Mouse (Mus musculus) natural killer cell, adult 2 months (primary cell): ENCODE results near the gene Fam129b.

Experiments
- DNase-seq, 2 experiments: peaks; one replicate each; pipeline ENCODE4 v3.0.0; 2022; ENCODE audit warnings: low spot score in 2 of 2

Fam129b gene

DNA sequence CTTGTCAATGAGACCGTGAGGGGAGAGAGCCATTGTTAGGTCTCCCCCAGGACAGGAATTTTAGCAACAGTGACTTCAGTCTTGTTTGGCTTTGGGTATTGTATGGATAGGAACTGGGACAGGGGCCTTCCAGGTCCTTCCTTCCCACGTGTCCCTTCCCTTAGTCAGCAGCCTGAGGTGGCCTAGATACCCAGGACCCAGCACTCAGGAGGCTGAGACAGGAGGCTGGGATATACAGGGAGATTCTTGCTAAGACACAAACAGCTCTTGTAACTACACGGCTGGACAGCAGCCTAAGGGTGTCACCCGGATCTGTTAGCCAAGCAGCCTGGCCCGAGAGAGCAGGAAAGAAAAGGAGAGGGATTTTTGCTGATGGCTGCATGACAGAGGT, 16.3 kb upstream of the Fam129b start:
- no peak for DNase-seq

DNA sequence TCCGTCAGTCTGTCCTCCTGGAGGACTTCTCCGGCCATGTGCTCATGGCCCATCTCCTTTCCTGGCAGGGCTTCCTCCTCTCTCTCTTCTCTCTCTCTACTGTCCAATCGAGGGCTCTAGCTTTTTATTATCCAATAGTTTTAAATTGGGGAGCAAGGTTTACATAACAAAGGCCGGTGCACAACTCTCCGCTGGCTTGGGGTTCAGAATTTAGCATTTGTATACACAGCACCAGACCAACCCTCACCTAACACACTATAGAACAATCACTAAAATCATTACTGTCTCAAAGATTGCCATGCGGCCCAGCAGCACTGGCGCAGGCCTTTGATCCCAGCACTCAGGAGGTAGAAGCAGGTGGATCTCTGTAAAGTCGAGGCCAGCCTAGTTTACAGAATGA, 15.1 kb upstream of the Fam129b start:
- no peak for DNase-seq

DNA sequence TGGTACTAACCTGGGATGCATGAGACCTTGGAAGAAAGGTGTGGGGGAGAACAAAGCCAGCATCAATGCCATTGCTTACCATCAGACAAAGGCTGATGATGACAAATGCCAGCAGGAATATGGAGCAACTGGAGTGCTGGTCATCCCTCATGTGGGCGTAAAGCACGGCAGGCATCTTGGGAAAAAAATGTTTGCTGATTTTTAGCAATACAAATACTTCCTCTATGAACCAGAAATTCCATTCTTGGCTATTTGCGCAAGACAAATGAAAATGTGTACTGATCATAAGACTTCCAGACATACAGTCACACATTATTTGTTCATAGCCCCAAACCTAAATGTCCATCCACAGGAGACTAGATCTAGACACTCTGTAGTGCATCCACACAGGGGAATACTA, 12.6 kb upstream of the Fam129b start:
- DNase-seq = no peak

DNA sequence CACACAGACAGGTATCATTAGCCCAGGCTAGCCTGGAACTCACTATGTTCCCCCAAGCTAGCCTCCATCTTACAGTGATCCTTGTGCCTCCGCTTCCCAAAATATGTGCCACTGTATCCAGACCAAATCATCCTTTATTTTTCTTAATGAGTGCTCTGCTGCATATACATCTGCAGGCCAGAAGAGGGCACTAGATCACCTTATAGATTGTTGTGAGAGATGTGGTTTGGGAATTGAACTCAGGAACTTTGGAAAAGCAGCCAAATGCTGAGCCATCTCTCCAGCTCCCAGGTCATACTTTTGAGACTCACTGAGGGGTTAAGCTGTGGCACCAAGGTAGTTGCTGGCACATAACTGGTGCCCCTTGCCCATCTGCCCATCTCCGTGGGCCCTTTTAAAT, 11.2 kb upstream of the Fam129b start:
- DNase-seq = no peak

DNA sequence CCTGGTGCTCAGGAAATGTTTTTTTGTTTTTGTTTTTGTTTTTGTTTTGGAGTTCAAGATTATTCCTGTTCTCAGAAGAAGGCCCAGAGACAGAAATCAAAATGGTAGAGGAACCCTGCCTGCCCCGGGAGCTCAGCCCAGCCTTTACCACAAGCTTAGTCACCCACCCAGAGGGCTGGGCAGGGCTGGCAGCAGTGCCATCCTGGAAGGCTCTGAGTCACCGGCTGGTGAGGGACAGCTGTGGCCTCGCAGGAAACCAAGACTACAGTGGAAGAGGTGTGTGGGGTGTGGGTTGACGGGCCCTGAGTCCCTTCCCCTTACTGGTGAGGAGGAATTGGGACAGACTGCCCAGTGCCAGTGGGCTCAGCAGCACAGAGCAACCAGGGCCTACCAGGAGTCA, 8.6 kb upstream of the Fam129b start:
- DNase-seq = peak; percentile 75 to 86

DNA sequence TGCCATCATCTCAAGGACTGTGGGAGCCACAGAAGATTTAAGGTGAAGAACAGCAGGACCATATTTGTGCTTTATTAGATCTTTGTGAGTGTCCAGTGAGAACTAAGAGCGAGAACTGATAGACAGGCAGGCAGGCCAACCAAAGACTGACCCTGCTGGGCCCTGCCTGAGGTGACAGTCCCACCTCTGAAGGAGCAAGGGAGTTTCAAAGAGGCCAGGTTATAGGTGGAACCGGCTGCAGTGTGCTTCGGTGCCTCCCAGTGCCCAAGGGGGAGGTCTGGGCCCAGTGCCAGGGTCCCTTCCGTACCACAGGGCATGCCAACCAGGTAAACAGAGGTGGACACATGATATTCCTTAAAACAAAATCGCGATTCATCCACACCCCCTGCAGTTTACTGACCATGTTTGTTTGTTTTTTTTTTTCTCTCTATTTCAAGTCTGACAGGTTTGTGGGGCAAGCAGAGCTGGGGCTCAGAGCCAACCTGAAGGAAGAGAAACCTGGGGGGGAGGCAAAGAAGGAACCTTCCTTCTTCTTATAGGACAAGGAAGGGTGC, 6.1 kb upstream of the Fam129b start:
- DNase-seq = no peak

DNA sequence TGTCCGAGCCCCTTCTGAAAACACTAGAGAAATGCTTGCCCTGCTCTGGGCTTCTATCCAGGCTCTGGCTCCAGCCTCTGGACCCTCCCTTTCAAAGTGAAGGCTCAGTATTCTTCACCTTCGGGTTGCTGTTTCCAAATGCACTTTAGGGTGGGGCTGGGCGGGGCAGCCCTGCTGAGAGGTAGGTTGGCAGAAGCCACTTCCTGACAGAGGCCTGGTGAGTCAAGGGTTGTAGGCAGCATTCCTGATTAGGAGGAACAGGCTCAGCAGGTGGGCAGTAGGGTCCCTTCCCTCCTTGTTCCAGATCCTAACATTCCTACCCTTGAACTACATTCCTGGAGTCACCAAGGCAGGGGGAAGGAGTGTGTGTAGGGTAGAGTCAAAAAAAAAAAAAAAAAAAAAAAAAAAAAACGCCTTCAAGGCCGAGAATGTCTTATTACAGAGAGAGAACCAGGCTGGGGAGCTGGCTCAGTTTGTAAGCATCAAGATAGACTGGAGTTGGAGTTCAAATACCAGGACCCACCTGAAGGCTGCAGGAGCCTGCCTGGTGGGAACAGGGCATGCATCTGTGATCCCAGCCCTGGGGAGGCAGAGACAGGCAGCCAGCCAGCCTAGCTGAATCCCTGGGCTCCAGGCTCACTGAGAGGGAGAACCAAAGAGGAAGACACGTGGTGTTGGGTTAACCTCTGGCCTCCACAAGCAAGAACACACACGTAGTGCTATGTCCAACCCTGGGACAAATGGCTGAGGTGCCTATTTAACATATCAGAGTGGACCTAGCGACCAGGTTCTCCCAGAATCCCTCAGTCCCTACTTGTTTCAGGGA, 5.4 kb upstream of the Fam129b start:
- no peak for DNase-seq

DNA sequence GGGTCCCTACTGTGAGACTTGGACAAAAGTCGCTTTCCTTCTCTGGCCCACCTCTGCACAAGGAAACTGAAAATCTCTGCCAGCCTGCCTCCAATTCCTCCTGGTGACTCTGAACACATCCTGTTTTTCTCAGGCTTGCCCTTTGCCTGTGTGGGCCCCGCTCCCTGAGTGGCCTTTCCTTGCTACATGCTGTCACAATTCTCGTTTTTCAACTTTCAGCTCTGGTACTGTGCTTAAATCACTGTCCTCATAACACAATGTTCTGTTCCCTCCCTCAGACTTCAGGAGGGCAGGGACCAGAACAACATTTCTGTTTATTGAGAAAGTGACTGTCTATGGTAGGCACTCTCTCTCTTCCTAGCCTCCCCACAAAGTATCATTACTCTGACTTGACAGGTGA, 1.8 kb upstream of the Fam129b start:
- no peak for DNase-seq

DNA sequence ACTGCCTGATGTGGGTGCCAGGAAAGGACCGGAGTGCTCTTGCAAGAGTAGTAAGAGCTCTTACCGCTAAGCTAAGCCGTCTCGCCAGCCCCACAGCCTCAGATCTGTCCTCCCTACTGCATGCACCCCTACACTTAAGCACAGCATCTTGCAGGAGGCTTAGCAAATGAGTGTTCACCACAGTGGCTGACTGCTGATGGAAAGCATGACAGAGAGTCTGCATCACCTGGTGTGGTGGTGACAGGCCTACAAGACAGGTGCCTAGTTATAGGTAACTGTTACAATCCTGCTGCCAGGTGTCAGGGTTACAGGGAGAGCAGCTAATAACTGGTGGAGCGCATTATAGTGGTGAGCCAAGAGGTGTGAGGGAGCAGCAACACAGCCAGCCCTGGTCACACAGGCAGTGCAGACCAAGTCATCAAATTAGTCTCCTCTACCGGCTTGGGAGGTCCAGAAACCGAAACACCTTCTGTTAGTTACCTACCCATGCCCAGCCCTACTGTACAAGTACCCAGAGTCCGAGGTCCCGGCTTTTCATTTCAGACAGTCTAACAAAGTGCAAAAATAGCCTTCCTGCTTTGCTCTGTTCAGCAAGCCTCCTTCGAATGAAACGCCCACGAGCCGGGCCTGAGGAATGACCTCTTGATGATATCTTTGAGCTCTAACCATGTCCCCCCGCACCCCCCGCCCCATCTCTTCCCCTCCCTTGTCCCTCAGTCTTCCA, 801 bp upstream of the Fam129b start:
- peak; percentile 16 to 25 for DNase-seq

DNA sequence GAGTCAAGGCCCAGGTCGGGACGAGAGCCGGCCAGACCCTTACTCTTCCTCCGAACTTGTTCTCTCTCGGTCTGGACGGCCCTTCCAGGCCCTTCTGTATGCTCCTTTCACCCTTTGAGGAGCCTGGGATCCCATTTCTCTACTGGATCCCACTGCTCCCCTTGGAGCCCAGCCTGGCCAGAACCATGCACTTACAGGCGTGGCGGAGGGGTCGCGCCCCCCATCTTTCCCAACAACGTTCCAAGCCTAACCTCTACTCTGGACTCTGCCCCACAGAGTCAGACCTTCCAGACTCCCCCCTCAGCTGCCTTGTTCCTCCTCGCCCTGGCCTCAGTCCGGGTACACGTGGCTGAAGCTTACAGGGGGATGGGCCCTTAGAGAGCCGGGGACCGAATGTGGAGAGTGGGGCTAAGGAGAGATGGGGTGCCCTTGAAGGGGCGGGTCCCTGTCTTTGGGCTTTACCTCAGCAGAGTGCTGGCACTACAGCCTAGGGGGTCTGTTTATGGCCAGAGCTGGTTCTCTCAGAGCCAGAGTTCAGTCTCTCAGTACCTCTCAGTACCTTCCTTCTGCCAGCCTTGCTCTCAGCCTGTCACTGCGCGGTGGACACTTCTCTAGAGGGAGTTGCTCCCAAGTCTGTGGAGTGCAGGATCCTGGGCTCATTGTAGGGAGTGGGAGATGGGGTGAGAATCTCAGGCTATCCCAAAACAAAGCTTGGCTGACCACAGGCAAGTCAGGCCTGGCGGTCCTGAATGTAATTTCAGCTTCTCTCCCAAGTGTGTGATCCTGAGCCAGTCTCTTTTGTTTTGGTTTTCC, 782 bp downstream of the Fam129b start:
- no peak for DNase-seq

DNA sequence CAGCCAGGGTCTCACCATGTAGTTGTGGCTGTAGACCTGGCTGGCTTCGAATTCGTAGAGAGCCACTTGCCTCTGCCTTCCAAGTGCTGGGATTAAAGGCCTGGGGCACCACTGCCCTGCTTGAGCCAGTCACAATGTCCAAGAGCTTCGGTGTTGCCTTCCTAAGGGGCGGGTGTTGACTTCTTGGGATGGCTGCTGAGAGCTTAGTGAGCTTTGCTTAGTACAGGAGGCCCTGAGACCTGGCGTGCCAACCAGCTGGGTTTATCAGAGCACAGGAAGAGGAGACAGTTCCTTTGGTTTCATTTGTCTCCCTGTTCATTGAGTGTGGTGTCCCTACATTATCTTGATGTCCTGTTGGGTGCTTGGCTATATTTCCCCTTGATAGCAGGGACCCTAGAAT, 1.4 kb downstream of the Fam129b start:
- no peak for DNase-seq

DNA sequence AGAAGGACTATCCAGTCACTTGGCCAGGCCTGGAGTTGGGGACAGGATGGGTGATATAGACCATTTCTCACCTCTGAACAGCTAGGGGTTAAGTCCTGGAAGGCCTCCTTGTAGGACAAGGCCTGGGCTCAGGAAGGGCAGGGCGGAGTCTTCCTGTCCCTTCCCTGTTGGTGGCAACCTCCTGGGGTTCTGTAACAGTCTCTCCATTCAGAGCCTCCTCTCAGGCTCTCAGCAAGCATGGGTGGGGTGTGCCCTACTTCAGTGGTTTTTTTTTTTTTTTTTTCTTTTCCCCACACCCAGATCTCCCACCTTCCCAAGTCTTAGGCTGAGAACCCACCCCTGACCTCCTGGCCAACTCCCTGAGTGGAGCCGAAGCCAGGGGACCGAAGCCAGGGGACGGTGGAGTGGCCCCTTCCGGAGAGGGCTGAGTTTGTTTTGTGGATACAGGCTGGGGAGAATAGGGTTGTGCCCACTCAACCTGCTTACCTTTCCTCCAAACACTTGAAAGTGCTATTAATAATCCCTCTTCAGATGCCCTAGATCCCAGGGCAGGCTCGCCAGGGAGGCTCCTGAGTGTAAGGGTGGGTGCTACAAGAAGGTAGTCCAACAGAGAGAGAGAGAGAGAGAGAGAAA, 2.0 kb downstream of the Fam129b start:
- DNase-seq = no peak

DNA sequence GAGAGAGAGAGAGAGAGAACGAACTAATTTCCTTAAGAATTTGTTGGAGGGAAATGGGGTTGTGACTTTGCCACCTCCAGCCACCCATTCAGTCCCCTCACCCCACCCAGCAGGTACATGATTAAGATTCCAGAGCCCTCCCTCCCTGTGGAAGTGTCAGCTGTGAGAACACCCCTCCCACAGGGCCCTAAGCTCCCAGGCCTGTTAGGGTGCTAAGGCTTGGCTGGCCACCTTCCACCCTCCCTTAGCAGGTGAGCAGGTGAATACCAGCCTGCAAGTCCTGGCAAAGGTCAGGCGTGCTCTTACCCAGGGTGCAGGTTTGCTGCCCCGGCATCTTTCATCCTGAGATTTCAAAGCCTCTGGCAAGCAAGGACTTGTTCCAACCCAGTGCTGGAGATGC, 2.5 kb downstream of the Fam129b start:
- DNase-seq = no peak

DNA sequence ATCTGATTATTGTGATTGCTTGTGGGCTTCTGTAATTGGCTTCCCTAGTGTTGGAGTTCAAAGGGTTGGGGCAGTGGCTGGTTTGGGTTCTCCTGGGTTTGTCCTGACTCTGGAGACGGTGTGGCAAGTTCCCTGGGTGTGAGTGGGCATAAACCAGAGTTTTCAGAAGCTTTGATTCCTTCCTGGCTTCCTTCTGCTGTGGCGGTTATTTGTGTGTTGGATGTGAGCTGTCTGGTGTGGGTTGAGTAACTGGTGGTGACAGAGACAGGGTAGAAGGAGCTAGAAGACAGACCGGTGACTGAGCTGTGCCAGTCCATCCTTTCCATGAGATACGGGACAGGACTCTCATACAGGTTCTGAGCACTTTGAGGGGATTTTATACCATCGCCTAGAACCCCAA, 3.7 kb downstream of the Fam129b start:
- no peak for DNase-seq

DNA sequence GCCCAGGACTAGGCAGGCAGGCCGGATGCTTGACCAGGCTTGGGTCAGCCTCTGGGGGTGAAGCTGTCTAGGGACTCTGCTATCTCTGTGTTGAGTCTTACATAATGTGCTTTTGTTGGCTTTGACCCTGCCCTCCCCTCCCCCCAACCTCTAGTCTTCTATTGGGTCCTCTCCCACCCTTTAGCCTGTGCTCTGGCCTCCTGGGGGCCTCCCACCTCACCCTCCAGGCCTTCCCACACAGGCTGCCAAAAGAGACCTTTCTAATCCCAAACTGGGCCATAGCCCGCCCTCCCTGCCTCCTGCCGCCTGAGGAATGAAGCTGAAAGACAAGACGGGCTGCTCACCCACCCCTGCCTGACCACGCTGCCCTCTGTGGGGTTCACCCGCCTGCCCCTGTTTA, 5.1 kb downstream of the Fam129b start:
- no peak for DNase-seq

DNA sequence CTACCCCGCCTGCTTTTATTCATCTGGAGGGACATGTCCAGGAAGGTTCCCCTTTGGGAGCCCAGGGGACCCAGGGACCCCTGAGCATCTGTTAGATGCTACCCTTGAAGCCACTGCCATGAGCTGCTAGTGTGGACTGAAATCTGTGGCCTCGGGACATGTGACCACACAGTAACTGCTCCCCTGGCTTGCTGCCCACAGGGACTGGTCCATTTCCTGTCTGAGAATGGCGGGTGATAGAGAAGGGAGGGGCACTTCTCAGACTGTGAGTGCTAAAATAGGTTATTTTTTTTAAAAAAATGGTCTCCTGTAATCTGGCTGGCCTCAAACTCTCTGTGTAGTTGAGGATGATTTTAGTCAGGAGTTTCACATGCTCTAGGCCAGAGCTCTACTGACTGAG, 5.8 kb downstream of the Fam129b start:
- peak; percentile 74 to 83 for DNase-seq

DNA sequence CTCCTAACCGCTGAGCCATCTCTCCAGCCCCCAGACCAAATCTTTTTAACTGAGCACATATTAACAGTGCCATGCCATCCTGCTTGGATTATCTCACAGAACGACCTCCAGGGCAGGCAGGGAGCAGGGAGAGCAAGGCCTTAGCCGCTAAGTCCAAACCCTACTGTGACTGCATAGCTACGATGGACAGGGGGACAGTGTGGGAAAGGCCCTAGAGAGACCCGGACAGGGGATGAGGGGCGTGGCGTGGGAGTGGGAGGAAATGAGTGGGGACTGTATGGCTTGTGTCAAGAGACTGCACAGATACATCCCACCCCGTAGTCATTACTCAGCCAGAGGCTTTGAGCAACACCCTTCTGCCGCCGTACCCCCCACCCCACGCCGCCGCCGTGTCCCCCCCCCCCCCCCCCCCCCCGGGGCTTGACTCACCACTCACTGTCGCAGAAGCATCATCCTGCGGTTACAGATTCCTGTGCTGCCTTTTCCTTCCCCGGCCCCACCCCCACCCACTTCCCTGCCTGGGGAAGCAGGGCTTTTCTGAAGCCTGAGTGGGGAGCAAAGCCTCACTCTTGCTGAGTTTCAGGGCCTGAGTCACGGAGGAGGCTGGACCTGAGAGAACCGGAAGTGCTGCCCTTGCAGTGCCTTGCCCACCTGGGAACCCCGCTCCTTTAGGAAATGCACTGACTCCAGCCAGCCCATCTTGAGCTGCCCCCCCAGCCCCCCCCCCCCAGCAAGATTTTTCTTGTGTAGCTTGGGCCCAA, 6.5 kb downstream of the Fam129b start:
- DNase-seq = peak; percentile 33 to 42

DNA sequence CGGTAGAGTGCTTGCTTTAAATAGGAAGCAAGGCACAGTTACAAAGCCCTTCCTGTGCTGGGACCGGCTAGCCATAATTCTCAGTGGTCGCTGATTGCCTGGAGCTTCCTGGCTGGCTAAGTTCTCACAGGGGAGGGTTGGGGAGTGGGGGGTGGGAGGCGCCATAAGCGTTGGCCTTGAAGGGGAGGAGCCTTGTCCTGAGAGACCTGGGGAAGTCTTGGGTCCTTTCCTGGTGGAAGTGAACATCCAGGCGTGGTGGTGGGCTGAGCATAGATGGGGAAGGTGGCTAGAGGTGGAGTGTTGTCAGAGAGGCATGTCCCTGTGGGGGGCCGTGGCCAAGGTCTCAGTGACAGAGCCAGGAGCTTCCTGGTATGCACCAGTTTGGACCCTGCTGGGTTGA, 8.8 kb downstream of the Fam129b start:
- DNase-seq = no peak

DNA sequence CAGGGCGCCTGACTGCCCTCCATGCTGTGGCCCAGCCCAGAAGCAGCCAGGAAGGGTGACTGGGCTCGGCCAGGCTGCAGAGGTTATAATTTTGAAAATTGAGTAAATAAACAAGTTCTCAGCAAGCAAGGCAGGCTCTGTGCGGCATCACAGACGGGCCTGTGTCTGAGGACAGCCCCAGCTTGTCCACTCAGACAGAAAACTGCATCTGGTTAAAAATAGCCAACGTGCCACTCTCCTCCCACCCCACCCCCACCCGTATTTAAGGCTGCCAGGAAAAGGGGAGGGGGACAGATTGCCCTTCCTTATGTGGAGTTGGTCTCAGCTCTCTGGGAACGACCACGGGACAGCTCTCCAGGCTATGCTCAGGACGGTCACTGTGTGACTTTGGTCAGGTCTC, 12.1 kb downstream of the Fam129b start:
- no peak for DNase-seq

DNA sequence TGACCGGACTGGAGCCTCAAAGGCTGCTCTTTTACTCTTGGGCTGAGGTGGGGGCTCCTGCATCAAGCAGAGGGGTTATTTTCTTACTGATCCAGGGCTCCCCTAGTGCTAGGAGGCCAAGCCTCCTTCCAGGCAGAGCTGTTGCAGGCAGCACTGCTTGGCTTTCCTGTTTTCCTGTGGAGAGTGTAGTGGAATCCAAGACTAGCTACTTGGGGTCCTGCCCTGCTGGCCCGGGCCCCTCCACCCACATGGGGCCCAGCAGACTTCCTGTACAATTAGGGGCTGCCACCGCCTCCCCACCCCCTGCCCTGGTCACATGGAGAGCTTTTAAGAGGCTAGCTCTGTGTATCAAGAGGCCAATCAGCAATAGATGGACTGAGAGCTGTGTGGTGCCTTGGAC, 12.6 kb downstream of the Fam129b start:
- DNase-seq = no peak

DNA sequence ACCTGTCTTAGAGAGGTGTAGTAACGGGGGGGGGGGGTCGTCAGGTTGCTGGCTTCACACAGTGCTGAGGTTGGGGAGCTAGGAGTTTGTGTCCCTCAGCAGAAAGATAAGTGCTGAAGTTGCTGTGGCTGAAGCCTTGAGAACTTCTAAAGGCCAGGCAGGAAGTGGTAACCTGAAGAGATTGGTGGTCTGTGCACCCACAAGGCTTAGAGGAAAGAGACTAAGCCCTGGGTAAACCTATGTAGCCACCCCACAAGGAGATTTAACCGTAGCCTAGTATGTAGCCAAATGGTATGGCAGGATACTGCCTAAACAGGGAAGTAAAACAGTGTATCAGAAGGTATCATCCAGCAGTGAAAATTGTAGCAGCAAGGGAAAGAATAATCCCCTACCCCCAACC, 14.4 kb downstream of the Fam129b start:
- peak; percentile 50 to 62 for DNase-seq
